Mouse (Mus musculus) small intestine, adult 2 months (tissue): ENCODE results near the gene Zfp644. TPM values are rescaled to one million over a fixed set of nuclear protein-coding genes. Genes with fewer than 3 reads are reported as not detected.
A peak's percentile ranks its signal among the peaks of the same experiment; 100 is the strongest.

ENCODE experiments used
- H3K27ac ChIP-seq: fragments of 200-500 bp; 2 replicates; pipeline ENCODE4 v1.5.1; 2012; ENCODE audit warnings: low read depth, low read length, control low read depth, inconsistent platforms; ENCODE audit not compliant: insufficient read depth
- H3K27me3 ChIP-seq: fragments of 200-500 bp; 2 replicates; pipeline ENCODE4 v1.6.1; 2012; ENCODE audit warnings: mild to moderate bottlenecking, moderate library complexity, low read length, inconsistent platforms; ENCODE audit not compliant: control insufficient read depth, insufficient read depth
- H3K36me3 ChIP-seq: fragments of 200-500 bp; 2 replicates; pipeline ENCODE4 v1.6.1; 2012; ENCODE audit warnings: mild to moderate bottlenecking, low read length, control low read depth, inconsistent platforms; ENCODE audit not compliant: control insufficient read depth, insufficient read depth
- H3K4me1 ChIP-seq: fragments of 200-500 bp; 2 replicates; pipeline ENCODE4 v1.6.1; 2012; ENCODE audit warnings: low read length, inconsistent platforms, mixed read lengths; ENCODE audit not compliant: control insufficient read depth, insufficient read depth, insufficient read length
- H3K4me3 ChIP-seq: fragments of 200-500 bp; 2 replicates; pipeline ENCODE4 v1.5.1; 2012; ENCODE audit warnings: low read depth, mild to moderate bottlenecking, control low read depth, inconsistent platforms, low read length, moderate library complexity
- CTCF ChIP-seq: fragments of 200-500 bp; IDR thresholded peaks from 2 replicates; pipeline ENCODE4 v1.5.1; 2012; ENCODE audit warnings: low read depth, mild to moderate bottlenecking, control low read depth, inconsistent platforms, low read length, moderate library complexity, mixed read lengths; ENCODE audit not compliant: insufficient replicate concordance, insufficient read length; ENCODE audit errors: extremely low read depth
- POLR2A ChIP-seq: fragments of 200-500 bp; IDR thresholded peaks from 2 replicates; pipeline ENCODE4 v1.6.1; 2012; ENCODE audit warnings: low read depth, mild to moderate bottlenecking, control low read depth, inconsistent platforms, low read length, moderate library complexity
- WGBS: fragments of 180-500 bp; shearing (Covaris S2); methylation state at CpG from one replicate; pipeline ENCODE4 v1.1.7; 2018; 5-methylcytosine and 5-hydroxymethylcytosine counted together
- polyA plus RNA-seq: library from polyadenylated mRNA; depleted of rRNA; stranded (reverse); fragments of >200 nt; gene quantifications from 2 replicates; pipeline ENCODE4 v1.2.3, GENCODE M21; 2012; rRNA removed

Zfp644 gene
- 1.3 and 3.3 TPM in 2 replicates for polyA plus RNA-seq

DNA sequence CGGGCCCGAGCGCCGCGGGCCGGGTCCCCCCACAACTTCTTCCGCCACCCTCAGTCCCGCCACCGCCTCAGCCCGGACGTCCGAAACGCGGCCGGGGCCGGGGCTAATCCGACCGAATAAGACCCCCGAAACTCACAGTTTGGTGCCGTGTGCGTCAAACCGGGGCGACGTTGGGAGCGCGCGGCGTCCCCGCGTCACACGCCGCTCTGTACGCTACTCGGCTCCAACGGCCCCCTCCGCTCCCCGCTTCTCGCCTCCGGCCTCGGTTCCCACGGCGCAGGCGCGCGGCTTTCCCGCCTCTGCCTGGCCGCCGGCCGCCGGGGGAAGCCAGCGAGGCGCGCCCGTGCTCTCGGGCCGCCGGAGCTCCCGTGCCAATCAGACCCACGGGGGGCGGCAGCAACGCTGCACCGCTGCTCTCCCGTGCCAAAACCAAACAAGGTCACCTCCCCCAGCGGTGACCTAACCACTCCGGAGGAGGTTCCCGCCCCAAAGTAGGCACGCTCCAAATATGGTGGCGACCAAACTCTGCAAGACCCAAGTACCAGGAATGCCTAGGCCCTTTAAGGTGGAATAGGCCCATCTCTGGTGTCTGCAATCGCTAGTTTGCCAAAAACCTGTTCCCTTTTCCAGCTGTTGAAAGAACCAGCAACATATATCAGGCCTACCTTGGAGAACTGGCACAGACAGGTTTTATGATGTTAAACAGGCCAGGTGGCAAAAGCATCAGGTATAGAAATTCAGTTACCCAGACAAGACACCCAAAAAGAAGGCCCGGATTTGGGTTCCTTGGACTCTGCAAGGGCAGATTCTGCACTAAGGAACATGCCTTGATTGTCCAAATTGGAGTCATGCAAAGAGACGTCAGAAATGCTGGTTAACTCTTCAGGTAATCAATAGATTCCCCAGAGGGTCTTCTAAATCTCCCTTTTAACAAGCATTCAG, at the start of gene Zfp644:
Gene Zfp644 (minus strand): TSS at position 892 of the 942 bp plus-strand sequence.
- 3% methylated on average over 71 of the region's 71 CpGs for WGBS

DNA sequence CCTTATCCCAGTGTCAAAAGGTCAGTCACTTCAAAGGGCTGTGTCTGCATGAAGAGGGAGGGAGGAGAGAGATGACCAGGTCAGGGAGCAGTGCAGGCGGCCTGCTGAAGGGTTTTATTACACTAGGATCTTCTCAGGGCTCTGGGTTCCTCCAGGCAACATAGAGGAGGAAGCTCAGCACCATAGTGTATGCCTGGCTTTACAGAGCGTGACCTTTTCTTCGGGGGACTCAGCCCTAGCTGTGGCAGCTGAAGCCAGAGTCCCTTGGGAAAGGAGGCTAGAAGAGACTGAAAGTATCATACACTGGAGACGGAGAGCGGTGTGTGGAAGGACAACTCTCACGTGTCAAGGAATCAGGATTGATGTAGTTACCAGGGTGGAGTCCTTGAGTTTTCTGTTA, 42.6 kb upstream of the Zfp644 start:
- H3K4me3 ChIP-seq = no peak overlapping the region
- TF ChIP-seq POLR2A (no peak), CTCF (no peak)
- H3K27ac ChIP-seq = no peak overlapping the region
- no peaks in the 10 kb centered on the region for H3K4me1 ChIP-seq
- WGBS = 55% methylated on average over 6 of the region's 6 CpGs
- H3K36me3 ChIP-seq = no peaks in the 10 kb centered on the region
- H3K27me3 ChIP-seq = no peaks in the 10 kb centered on the region

More for the DNA sequence above, at the start of gene Zfp644:
- TF ChIP-seq CTCF = no peak
- peak; percentile 49 for TF ChIP-seq POLR2A
- Histone ChIP-seq H3K4me1 (peaks cover 4% of the 10 kb centered on the region; the same call in 1 of the 2 replicates), H3K27ac (peak within 1 kb of the TSS; percentile 67), H3K4me3 (peak within 1 kb of the TSS; percentile 81), H3K36me3 (no peaks in the 10 kb centered on the region), H3K27me3 (no peaks in the 10 kb centered on the region)

GRCm38 (mm10) chr5:106723487-106723886, 26.4 kb upstream of the Zfp644 start:
- 91% methylated on average over 3 of the region's 3 CpGs for WGBS
- Histone ChIP-seq H3K4me1 (no peaks in the 10 kb centered on the region), H3K27ac (no peak overlapping the region), H3K36me3 (no peaks in the 10 kb centered on the region), H3K27me3 (no peaks in the 10 kb centered on the region; the same call in 1 of the 2 replicates), H3K4me3 (no peak overlapping the region)
- TF ChIP-seq CTCF (no peak), POLR2A (no peak)

DNA sequence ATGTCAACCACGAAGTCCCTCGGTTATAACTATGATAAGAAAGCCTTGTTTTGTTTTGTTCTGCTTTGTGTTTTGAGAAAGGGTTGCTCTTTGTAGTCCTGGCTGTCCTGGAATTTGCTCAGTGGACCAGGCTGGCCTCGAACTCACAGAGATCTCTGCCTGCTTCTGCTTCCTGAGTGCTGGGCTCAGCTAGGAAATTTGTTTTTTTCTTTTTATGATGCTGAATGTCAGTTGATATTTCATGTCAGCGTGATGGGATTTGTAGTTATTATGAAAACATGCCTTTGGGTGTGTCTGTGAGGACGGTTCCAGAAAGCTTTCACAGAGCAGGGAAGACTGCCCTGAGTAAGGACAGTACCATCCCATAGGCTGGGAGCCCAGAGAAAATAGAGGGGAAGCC, 25.7 kb upstream of the Zfp644 start:
- TF ChIP-seq POLR2A (no peak), CTCF (no peak)
- no peak overlapping the region for H3K27ac ChIP-seq
- 53% methylated on average over 5 of the region's 5 CpGs for WGBS
- no peak overlapping the region for H3K4me3 ChIP-seq
- no peaks in the 10 kb centered on the region for H3K36me3 ChIP-seq
- no peaks in the 10 kb centered on the region for H3K4me1 ChIP-seq
- no peaks in the 10 kb centered on the region; the same call in 1 of the 2 replicates for H3K27me3 ChIP-seq

GRCm38 (mm10) chr5:106711870-106712277, 14.8 kb upstream of the Zfp644 start:
- no peak overlapping the region for H3K4me3 ChIP-seq
- H3K4me1 ChIP-seq = 0 out of 2 replicates have a peak, but pooled peaks cover 2% of the 10 kb centered on the region
- TF ChIP-seq CTCF (no peak), POLR2A (no peak)
- H3K27ac ChIP-seq = no peak overlapping the region
- H3K36me3 ChIP-seq = no peaks in the 10 kb centered on the region
- no peaks in the 10 kb centered on the region for H3K27me3 ChIP-seq
- 69% methylated on average over 3 of the region's 3 CpGs for WGBS

- 0 out of 2 replicates have a peak, but pooled peaks cover 2% of the 10 kb centered on the region for H3K4me1 ChIP-seq
- no peaks in the 10 kb centered on the region for H3K27me3 ChIP-seq
- no peak overlapping the region for H3K4me3 ChIP-seq
- no peaks in the 10 kb centered on the region for H3K36me3 ChIP-seq
- WGBS = 87% methylated on average over 5 of the region's 5 CpGs
- H3K27ac ChIP-seq = no peak overlapping the region
- TF ChIP-seq CTCF (no peak), POLR2A (no peak)
Observed at GRCm38 (mm10) chr5:106711220-106711726, 14.2 kb upstream of the Zfp644 start.

GRCm38 (mm10) chr5:106710611-106711010, 13.5 kb upstream of the Zfp644 start:
- no peak overlapping the region for H3K27ac ChIP-seq
- no peaks in the 10 kb centered on the region for H3K36me3 ChIP-seq
- H3K4me1 ChIP-seq = 0 out of 2 replicates have a peak, but pooled peaks cover 2% of the 10 kb centered on the region
- 81% methylated on average over 12 of the region's 12 CpGs for WGBS
- no peak overlapping the region for H3K4me3 ChIP-seq
- H3K27me3 ChIP-seq = no peaks in the 10 kb centered on the region
- TF ChIP-seq POLR2A (no peak), CTCF (no peak)
